Mouse (Mus musculus) myocyte (in vitro differentiated cells): ENCODE results near the gene Myl7.

Experiments used
- E2F4 ChIP-seq: IDR thresholded peaks from one replicate; pipeline ENCODE4 v1.6.1; 2011; ENCODE audit warnings: mild to moderate bottlenecking, control low read depth, moderate library complexity; ENCODE audit not compliant: insufficient read depth
- POLR2A ChIP-seq: IDR thresholded peaks from one replicate; pipeline ENCODE4 v1.6.1; 2011; ENCODE audit warnings: low read depth, mild to moderate bottlenecking, control low read depth, moderate library complexity; ENCODE audit not compliant: insufficient read length

DNA sequence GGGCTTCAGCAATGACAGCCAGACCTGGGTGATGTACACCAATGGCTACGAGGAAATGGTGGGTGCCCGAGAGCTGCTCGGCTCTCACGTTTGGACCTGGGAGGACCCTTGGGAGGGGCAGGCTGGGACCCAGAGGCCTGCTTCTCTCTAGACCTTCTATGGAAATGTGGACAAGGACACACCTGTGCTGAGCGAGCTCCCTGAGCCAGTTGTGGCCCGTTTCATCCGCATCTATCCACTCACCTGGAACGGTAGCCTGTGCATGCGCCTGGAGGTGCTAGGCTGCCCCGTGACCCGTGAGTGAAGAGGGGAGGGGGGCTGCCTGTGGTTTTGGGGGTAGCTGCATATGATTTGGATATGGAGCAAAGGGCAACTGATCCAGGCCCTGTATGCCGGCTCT is 30.3 kb downstream of the Myl7 start:
- TF ChIP-seq POLR2A (no peak), E2F4 (no peak)
